Mouse (Mus musculus): ENCODE results near the gene Stub1.

The Stub1 gene

DNA sequence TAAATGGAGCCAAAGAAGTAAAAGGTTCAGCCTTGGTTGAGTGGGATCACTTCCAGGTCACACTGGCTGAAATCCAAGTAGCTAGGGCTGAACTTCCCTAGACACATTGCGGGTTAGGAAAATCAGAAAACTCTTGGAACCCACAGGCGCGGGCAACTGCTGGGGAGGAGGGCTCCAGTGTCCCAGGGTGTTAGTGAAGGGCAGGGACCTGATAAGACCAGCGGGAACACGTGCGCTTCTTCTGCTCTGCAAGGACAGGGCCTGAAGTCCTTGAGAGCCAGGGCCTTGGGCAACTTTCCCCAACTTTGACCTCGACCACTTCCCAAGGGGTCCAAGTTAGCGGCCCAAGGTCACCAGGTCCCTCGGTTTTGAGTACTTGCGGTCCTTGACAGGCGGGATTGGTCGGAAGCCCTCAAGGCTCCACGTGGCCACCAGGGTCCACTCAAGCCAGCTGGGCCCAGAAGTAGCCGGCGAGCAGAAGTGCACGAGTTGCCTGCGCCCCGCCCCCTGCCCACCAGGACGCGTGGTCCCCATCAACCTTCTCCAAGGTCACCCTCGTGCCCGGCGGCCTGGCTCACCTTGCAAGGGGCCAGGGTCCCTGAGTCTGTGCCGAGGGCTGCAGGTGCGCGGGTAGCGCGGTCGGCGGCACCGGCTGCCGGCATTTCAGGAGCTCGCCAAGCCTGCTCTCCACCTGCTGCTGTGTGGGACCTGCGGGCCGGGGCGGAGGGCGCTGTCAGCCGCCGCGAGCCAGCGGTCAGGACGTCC is 34.8 kb upstream of the Stub1 start:
- peak; percentile 54 to 65 for DNase-seq

DNA sequence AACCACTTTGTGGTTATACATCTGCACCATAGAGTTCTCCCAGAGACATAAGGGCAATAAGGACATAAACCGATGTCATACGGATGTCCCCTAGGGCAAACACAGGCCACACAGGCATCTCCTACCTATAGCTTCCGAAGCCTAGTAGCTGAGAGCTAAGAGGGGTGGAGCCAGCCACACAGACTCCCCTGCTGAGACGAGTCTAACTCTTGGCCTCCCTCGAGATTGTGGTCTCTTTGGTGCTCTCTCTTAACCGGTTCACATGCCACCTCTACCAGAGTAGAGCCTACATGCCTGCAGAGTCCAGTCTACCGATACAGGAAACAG is 34.3 kb upstream of the Stub1 start:
- DNase-seq = no peak

DNA sequence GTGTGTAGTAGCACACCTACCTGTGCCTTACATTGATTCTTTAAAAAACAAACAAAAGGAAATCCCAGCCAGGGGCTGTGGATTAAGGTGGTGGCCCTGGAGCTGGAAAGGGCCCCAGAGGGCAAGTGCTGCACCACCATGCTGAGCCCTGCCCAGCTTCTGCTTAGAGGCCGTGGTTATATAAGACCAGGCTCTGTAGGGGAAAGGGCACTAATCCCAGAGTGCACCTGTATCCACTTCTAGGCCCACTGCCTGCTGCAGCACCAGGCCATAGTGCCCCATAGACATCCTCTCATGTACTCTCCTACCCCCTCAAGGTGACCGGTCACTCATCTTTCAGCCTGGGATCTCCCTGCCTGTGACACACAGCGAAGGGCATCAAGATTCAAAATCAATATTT is 33.0 kb upstream of the Stub1 start:
- DNase-seq = no peak

DNA sequence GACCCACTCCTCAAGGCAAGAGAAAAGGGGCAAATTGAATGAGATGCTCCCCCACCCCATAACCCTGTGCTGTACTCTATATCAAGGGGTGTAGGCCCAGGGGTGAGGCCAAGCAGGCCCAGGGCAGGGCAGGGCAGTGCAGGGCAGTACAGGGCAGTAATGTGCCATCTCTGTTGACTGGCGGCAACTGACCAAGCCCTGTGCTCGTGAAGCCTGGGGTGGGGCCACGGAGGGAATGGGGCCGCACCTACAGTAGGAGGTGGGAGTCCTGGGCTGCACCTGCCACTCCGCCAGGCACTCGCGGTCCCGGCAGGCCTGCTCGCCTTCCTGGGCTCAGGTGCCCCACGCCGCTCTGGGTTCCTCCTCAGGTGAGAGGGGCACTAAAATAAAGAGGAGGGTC is 32.1 kb upstream of the Stub1 start:
- DNase-seq = no peak

DNA sequence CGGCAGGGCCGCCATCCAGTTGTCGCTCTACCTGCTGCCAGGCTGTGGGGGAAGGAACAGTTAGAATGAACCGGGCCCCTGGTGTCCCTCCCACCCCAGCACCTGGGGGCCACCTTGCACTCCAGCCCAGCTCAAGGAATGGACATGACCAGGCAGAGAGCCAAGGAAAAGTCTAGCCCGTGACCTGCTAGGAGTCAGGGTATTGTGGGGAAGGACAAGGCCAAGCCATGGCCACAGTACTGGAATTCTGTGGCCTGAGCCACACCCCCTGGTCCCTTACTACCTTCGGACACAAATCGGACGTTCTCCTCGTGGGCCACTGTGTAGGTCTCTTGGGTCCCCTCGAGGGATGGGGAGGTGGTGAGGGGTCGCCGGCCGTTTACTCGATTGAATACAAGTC is 31.1 kb upstream of the Stub1 start:
- DNase-seq = no peak

DNA sequence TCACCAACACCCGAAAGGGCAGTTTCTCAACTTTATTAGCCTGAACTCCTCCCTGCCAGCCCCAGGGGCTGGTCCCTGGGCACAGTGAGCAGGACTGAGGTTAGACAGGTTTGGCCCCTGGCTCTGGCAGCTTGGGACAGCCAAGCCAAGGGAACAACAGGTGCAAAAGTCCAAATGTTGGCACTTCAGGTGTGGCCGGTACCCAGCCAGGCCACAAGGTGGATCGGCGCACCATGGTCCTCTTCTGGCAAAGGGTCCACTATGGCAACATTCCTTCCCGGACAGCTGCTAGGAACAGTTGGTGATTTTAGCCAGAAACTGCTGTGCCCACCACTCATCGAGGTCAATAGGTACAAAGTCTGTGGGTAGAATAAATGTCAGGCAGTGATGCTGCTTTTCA is 30.5 kb upstream of the Stub1 start:
- no peak for DNase-seq

DNA sequence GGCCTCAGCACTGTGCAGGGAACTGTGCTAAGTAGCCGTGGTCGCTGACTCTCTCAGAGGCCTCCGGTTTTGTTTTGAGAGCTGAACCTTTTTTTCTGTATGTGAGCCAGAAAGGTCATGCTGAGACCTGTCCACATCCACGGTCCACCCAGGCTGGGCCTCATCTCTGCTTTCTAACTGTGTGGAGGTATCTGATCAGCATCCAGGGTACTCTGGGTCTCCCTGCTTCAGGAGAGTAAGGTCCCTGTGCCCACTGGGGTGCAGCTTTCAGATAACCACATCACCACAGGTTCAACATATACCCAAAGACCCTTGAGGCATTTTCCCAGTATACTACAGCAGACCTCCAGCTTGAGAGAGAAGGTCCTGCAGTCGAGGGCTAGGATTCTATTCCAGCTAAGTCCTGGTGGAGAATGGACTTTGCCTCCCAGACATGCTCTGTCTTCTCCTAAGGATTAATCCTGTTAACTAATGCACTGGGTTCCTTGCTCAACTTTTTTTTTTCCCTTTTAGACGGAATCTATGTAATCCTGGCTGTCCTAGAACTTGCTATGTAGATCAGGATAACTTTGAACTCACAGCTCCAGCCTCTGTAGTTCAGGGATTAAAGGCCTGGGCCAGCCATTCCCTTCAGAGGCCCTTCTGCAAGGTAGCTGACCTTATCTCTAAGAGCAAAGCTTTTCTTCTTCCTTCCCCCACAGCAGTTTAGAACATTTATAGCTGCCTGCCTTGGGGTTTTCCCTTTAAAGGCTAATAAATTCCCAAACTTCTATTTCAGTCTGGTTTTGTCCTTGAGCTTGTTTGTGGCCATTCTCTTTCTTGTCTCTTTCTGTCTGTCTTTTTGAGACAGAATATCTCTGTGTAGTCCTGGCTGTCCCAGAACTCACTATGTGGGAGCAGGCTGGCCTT is 28.8 kb upstream of the Stub1 start:
- no peak for DNase-seq

DNA sequence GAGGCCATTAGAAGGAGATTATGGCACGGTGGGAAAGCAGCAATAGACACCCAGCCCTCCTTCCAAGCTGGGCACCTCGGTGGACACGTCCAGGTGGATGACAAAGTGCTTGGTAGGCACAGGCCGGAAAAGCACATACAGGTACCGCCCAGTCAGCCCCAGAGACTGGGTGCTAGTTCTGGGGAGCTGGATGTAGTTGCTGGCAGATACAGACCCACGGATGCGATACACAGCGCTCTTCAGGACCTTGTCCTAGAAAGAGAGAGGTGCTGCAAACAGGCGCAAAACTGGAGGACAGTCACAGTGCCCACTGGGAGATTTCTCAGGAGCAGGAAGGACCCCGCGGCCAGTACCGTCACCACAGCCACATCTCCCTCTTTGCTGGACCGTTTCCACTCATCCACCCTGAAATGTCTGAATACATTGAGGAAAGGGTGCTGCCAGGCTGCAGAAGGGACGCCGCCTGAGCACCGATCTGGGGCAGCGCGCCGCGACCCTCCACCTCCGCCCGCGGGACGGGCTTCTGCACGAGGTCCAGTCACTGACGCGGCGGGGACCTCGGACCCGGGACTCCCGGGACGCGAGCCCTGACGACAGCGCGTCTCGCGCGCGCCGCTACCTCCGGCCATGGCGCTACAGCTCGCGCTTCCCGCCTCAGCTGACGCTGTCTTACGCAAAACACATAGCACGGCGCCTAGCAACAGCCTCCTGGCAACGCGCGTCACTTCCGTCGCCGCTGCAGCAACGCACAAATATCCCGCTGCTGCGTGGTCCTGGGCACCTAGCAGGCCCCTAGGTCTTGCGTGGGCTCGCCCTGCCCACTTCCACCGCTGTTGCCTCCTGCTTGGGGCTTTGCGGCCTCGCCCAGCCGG is 27.9 kb upstream of the Stub1 start, which contains the start of gene Wdr90:
TSS of gene Wdr90 (minus strand) at position 670 of the 872 bp plus-strand sequence.
- DNase-seq = peak; percentile 89 to 94

DNA sequence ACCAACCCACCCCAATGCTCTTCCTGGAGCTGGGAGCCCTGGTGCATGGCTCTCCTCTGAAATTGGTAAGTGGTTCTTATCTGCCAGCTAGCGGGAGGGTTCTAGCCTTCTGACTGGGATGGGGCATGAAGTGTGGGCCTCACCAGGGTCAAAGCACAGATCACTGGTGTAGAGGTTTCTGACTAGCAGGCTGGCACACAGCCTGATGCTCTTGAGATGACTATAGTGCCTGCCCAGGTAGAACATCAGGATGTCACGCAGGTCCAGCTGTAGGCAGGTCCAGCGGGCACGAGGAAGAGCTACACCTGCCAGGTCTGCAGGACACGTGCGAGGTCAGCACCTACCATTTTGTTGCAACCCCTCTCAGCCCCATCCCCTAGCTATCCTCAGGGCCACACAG is 27.0 kb upstream of the Stub1 start:
- DNase-seq = no peak

DNA sequence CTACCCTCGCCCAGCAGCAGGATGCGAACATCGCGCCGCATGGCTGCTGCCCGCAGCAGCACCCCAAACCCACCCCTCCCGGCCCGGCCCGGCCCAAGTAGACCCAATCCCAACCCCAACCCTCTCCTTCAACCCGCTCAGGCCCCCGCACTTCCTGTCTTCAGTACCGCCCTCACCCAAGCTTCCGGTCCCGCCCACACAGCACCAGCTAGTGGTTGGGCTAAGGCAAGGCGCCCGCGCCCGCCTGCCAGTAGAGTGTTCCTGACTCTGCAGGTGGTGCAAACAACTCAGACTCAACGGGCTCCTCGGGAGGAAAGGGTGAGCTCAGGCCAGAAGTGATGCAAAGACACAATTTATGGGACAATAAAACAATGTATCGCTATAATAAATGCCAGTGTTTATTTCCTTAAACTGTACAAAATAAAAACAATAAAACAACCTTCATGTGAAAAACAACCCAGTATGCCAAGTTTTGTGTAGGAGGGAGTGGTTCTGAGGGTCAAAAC is 11.2 kb upstream of the Stub1 start, which contains the start of gene Rhot2:
TSS of gene Rhot2 (minus strand) at position 456 of the 506 bp plus-strand sequence.
- peak; percentile 94 to 95 for DNase-seq

DNA sequence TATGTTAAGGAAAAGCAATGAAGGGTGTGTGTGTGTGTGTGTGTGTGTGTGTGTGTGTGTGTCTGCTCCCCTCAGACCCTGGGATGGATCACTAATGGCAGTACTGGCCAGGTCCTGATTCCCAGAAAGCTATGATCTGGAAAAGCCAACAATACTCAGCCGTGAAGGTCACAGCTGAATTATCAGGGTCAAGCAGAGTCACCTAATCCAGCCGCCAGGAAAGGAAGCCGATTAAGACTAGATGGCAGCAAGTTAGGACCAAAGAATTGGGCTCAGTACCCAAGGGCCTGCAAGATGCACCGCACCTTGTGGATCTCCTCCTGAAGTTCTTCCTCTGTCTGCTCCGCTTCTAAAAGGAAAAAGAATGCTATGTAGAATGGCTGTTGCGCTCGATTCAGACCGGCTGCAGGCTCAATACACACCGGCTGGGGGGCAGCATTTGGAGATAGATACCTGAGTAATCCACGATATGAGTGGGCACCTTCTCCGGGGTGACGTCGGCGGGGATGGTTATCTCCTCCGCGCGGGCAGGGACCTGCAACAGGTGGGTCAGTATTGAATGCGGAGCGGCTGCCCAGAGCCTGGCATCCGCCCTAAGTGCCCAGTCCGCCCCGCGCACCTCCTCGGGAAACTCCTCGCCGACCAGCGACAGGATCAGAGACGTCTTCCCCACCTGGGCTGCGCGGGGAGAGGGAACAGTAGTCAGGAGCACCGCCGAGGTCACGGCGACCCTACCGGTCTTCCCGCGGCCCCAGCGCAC is 10.6 kb upstream of the Stub1 start:
- peak in 1 of 2 experiments; percentile 60 for DNase-seq

DNA sequence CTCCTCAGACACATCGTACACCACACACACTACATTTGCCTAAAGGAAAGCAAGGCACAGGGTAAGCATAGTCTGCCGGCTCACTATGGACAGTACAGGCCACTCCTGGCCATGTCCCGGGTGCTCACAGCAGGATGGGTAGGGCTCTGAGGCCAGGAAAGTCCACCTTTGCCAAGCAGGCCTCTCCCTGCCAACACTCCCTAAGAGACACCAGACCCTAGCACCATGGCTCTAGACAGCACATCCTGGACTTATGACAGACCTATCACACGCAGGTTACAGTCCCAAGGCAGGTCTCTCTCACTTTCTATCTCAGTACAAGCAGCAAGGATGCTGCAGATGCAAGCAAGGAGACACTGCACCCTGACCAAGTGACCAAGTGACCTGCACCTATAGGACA is 9.9 kb upstream of the Stub1 start:
- no peak for DNase-seq

DNA sequence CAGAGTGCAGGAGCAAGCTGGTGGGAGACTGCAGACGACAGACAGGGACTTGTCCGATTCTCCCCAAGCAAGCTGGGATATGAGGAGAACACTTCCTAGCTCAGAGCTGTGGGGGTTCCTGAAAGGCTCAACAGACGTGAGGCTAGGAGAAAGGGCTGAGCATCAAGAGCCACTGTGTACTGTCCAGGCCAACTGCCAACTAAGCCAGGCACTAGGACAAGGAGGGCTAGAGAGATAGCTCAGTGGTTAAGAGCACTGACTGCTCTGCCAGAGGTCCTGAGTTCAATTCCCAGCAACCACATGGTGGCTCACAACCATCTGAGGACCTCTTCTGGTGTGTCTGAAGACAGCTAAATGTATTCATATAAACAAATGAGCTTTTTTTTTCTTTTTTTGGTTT is 9.3 kb upstream of the Stub1 start:
- no peak for DNase-seq

DNA sequence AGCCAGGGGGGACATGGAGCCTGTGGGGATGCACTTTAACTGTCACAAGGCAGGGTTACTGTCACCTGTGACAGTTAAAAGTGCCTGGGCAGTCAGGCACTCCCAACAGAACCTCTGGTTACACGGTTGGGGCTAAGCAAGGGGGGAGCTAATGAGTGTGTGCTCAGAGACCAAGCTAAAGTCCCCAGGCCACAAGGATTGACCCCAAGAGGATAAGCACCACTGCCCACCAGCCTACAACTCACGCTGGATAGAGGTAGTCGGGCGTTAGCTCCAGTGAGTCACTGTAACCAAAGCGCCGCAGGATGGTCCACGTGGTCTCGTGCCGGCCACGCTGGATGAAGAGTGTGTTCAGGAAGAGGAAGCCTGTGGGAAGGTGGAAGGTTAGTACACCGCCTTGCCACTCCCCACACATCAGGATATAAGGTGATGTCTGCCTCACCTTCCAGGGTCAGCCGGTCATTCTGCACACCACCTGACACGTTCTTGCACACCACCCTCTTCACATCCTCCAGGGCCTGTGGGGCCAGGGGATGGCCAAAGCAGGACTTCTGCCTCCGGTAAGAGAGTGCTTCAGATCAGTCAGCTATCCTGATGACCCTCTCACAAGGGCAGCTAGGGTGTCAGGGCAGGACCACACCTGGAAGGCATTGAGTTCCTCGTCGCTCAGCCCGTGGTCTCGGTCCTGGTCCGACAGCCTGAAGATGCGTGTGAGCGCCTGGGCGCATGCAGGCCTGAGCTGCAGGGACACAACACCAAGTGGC is 8.1 kb upstream of the Stub1 start, which contains the start of gene Gm20683:
TSS of gene Gm20683 (minus strand) at position 647 of the 764 bp plus-strand sequence.
- DNase-seq = no peak

DNA sequence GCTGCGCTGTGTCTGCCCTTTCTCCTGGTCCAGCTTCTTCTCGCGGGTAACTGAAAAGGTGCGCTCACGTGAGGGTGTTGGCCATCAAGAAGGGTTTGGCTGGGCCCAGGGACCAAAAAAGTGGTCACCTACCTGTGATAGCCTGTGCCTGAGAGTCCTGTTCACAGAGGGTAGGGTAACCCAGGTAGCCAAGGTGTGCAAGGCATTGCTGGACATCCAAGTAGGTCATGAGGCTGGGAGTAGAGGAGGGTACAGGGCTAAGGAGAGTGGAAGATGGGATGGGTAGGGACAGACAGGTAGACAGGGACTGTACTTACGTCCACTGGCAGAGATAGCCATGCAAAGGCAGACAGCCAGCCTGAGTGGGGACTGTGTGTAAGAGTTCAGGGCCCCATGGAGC is 7.3 kb upstream of the Stub1 start:
- DNase-seq = no peak

DNA sequence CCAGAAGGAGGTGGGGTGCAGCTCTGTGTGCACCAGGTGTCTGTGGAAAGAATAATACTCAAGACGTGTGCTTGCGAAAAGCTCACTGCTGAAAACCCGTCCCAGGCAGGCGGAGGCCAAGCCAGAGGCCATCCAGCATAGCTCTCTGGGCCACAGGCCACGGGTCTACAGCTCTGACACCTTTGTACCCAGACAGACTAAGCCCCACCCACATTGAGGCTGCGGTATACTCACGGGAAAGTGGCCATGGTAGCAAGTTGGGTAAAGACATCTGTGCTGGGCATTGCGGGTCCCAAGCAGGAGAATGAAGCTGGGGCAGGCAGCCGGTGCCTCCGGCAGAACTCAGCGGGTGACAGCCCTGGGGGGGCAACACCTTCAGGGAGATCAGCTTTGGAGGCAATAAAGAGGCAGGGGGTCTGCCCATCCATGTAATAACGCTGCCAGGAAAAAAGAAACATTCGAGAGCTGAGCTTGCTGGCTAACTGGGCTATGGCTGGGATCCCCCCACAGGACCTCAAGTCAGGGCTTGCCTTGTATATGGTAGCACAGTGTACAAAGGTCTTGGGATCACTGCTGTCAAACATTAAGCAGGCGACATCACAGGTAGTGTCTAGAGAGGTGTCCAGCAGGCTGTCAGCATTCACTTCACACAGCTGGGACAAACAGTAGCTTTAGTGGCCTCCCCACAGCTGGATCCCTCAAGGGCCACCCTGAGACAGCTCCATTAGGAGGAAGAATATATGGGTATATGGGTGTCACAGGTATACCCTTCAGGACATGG is 6.4 kb upstream of the Stub1 start:
- no peak for DNase-seq

DNA sequence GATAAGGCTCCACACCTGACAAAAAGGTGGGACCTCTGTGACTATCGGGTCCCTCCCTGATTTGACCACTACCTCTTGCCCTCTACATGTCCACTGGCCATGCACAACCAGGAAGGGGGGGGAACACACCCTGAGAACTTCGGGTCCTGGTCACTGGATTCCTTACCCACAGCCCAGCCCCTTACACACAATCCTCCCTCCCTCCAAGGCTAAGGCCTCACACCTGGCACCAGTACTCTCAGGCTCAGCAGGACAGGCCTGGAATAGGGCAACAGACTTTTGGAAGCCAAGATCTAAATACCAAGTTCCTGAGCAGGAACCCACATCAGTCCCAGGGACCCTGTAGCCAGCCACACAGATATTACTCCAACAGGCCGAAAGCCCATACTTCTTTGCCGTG is 5.7 kb upstream of the Stub1 start:
- DNase-seq = no peak

DNA sequence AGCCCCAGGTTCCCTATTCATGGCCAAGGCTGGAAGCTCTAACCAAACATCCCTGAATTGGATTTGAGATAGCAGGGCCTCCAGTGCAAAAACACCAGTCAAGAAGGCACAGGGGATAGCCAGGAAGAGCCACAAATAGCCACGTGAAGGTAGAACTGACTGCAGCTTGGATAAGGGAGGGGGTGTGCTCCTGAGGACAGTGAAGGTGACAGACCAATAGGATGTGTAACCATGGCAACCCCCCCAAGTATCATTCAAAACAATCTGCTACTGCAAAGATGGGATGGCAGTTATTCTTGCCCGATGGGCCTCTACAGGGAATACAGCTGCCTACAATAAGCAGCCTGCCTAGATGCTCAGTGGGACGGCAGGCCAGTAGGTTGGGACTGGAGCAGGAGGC is 4.3 kb upstream of the Stub1 start:
- DNase-seq = no peak

DNA sequence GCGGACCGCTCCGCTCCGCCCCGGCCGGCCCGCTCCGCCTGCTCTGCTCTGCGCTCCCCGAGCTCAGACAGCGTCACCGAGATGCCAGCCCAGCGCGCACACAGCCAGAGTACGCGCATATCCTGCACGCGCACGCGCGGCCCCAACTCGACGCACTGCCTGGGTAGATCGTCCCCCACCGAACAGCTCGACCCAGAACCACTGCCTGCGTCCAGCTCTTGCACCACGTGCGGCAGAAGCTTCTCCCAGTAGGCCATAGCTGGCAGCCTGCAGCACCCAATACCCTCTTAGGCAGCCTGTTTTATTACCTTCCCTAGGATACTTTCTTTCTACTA is 3.8 kb upstream of the Stub1 start, which contains the start of gene Rhbdl1:
TSS of gene Rhbdl1 (minus strand) at position 220 of the 335 bp plus-strand sequence.
- DNase-seq = peak; percentile 91

DNA sequence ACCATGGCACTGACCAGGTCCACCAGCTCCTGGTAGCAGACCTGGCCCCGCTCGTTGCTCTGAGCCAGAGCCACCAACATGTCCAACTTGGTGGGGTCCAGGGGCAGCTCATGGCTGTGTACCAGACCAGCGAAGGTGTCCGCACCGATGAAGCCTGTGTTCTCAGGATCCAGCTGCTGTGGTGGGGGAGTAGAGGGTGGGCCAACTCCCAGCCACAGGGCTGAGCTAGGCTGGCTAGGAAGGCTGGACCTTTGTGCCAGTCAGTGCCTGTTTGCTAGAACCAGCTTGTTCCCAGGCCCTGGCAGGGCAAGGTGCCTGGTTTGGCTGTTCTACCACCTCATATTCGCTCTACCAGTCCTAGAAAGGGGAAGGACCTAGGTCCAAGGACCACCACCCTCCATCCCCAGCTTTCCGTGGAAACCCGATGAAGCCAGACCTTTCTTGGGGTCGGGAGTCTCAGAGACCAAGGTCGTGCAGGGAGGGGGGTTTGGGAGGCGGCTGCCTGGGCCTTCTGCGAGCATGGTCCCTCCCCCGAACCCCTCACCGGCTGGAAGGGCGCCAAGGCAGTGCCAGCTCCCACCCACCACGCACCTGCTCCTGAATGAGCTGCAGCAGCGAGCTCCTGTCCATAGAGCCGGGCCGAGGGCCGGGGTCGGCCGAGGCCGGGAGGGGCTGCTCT is 3.3 kb upstream of the Stub1 start:
- DNase-seq = peak in 1 of 2 experiments; percentile 61

Measured in cerebellum, postnatal 14 days (tissue).